ENCODE assay signal across 15 mouse cellular contexts in the genomic region with DNA sequence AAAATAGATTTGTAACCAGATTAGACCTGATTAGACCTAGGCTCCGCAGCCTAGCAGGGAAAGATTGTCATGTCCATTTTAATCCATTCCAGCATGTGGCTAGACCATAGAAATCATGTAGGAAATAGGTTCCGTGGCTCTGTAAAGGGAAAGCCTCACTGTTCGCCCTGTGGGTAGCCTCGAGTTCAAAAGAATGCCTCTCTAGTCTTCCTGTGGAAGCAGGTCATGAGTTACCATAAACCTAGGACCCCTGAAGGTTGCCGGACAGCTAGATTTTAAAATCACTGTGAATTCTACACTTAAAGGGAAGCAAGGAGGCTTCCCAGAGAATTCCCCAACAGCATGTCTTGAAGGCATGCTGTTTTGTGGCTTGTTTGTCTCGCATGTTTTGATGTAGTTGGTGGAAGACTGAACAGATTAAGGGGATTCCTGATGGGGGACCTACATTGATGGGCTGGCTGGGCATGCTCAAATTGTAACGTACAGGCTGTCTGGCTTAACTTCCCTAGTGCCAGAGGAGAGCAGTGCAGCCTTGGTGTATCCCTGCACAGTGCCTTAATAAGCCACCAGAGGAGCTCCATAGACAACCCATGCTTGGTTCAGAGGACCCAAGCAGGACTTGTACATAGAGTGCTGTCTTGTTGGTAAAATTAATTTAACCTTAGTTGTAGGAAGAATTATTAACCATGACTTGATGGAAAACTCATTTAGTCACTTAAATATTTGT.
DNase-seq lines count a peak whose midpoint lies in the region; ATAC-seq and TF ChIP-seq lines count a peak whose summit lies in the region.
"Had no signal": no experiment of that assay in that cellular context is flagged by ENCODE, and none has a peak within 500 bp of the region (broad histone marks: within the 10 kb centered on the region; RNA-seq: fewer than 3 reads in every experiment).

No protein-coding gene starts in this region.

- 0 out of 2 replicates have a peak, but pooled peaks have one; percentile 8 for TF ChIP-seq CTCF in liver, postnatal 0 days (IDR thresholded peaks at IDR 0.05; ENCODE audit: low read depth)
- peak; percentile 36 for TF ChIP-seq CTCF in stomach, postnatal 0 days (IDR thresholded peaks at IDR 0.05; ENCODE audit: low read depth)

- ATAC-seq in liver, postnatal 0 days = no peak
- ATAC-seq in liver, embryonic 11.5 days (replicated peaks; ENCODE audit: low FRiP score) = no peak
- peak; percentile 57; the same call in 1 of the 2 replicates for ATAC-seq in forebrain, embryonic 14.5 days
- peak; percentile 39 for ATAC-seq in megakaryocyte progenitor cell, adult 5-6 weeks (replicated peaks; ENCODE audit: poor library complexity)
- ATAC-seq in stomach, postnatal 0 days (ENCODE audit: low FRiP score, low TSS enrichment) = 0 out of 2 replicates have a peak, but pooled peaks have one; percentile 57
- ATAC-seq: inflammation-experienced regulatory T-cells, adult 6 months had no signal

- no peak overlapping the region for H3K9ac ChIP-seq in liver, postnatal 0 days (replicated peaks)
- H3K9ac ChIP-seq in liver, embryonic 11.5 days (ENCODE audit: low read depth, low read length) = no peak overlapping the region
- H3K9ac ChIP-seq in forebrain, embryonic 14.5 days (ENCODE audit: low read length) = no peak overlapping the region
- H3K9ac ChIP-seq in stomach, postnatal 0 days (ENCODE audit: low read length) = no peak overlapping the region
- H3K9ac ChIP-seq: heart, embryonic 13.5 days had no signal

- no peaks in the 10 kb centered on the region for H3K4me1 ChIP-seq in liver, postnatal 0 days (ENCODE audit: insufficient read depth)
- H3K4me1 ChIP-seq in liver, embryonic 11.5 days (replicated peaks; ENCODE audit: control insufficient read depth, insufficient read depth, low read length) = no peaks in the 10 kb centered on the region
- H3K4me1 ChIP-seq in forebrain, embryonic 14.5 days (ENCODE audit: control insufficient read depth, insufficient read depth, low read length) = no peaks in the 10 kb centered on the region
- no peaks in the 10 kb centered on the region for H3K4me1 ChIP-seq in stomach, postnatal 0 days (replicated peaks; ENCODE audit: control insufficient read depth, insufficient read depth)

- no peaks in the 10 kb centered on the region for H3K9me3 ChIP-seq in liver, postnatal 0 days (ENCODE audit: low read length)
- H3K9me3 ChIP-seq in liver, embryonic 11.5 days (ENCODE audit: control insufficient read depth, low read length) = no peaks in the 10 kb centered on the region
- no peaks in the 10 kb centered on the region for H3K9me3 ChIP-seq in forebrain, embryonic 14.5 days (replicated peaks; ENCODE audit: control insufficient read depth, low read length)
- no peaks in the 10 kb centered on the region for H3K9me3 ChIP-seq in stomach, postnatal 0 days (ENCODE audit: control insufficient read depth, low read length)
- H3K9me3 ChIP-seq: heart, embryonic 13.5 days had no signal

- DNase-seq in liver, postnatal 0 days = no peak
- no peak for DNase-seq in liver, embryonic 11.5 days (ENCODE audit: low spot score)
- peak; percentile 27 for DNase-seq in forebrain, embryonic 14.5 days (ENCODE audit: low spot score)
- DNase-seq in stomach, postnatal 0 days (ENCODE audit: low spot score) = no peak
- no peak for DNase-seq in heart, postnatal 25 days (ENCODE audit: low spot score)
- DNase-seq in adrenal gland, adult (ENCODE audit: inconsistent age in 2 of 2, low spot score in 1 of 2) = no peak
- DNase-seq: adrenal gland, postnatal 10 days; gastrocnemius, postnatal 14 days; kidney, postnatal 25 days; layer of hippocampus, postnatal 36 days; lung, postnatal 36 days; thymus, postnatal 4 days had no signal

- H3K4me3 ChIP-seq in liver, postnatal 0 days (ENCODE audit: low read depth, low read length) = no peak overlapping the region
- no peak overlapping the region for H3K4me3 ChIP-seq in liver, embryonic 11.5 days (ENCODE audit: low read depth, low read length)
- H3K4me3 ChIP-seq in forebrain, embryonic 14.5 days (ENCODE audit: low read depth, low read length) = no peak overlapping the region
- H3K4me3 ChIP-seq in stomach, postnatal 0 days (ENCODE audit: low read depth, low read length) = no peak overlapping the region
- H3K4me3 ChIP-seq: heart, embryonic 13.5 days had no signal

- H3K36me3 ChIP-seq in liver, postnatal 0 days (replicated peaks; ENCODE audit: insufficient read depth, low read length) = peaks cover under 1% of the 10 kb centered on the region; the same call in 1 of the 2 replicates
- no peaks in the 10 kb centered on the region for H3K36me3 ChIP-seq in liver, embryonic 11.5 days (ENCODE audit: control insufficient read depth, insufficient read depth, low read length)
- H3K36me3 ChIP-seq in forebrain, embryonic 14.5 days (ENCODE audit: control insufficient read depth, insufficient read depth, low read length) = no peaks in the 10 kb centered on the region
- H3K36me3 ChIP-seq in stomach, postnatal 0 days (ENCODE audit: control insufficient read depth, insufficient read depth, low read length) = no peaks in the 10 kb centered on the region

- no peak overlapping the region for H3K27ac ChIP-seq in liver, postnatal 0 days (ENCODE audit: low read depth)
- H3K27ac ChIP-seq in liver, embryonic 11.5 days (ENCODE audit: low read depth, low read length) = no peak overlapping the region
- 0 out of 2 replicates have a peak overlapping the region, but pooled peaks have one; percentile 15 for H3K27ac ChIP-seq in forebrain, embryonic 14.5 days (ENCODE audit: low read depth, low read length)
- H3K27ac ChIP-seq in stomach, postnatal 0 days (replicated peaks) = no peak overlapping the region
- H3K27ac ChIP-seq: heart, embryonic 13.5 days had no signal

- WGBS in liver, postnatal 0 days (ENCODE audit: insufficient replicate concordance) = 77% methylated on average over 7 of the region's 7 CpGs
- 80% methylated on average over 7 of the region's 7 CpGs for WGBS in liver, embryonic 11.5 days
- 44% methylated on average over 7 of the region's 7 CpGs for WGBS in forebrain, embryonic 14.5 days
- WGBS in stomach, postnatal 0 days = 86% methylated on average over 7 of the region's 7 CpGs

- no peak for TF ChIP-seq EP300 in liver, postnatal 0 days (IDR thresholded peaks at IDR 0.05; ENCODE audit: low read depth)
- no peak for TF ChIP-seq EP300 in stomach, postnatal 0 days (optimal IDR thresholded peaks at IDR 0.05)

- no peak overlapping the region for H3K4me2 ChIP-seq in liver, postnatal 0 days (ENCODE audit: low read depth, low read length)
- no peak overlapping the region for H3K4me2 ChIP-seq in liver, embryonic 11.5 days
- H3K4me2 ChIP-seq in forebrain, embryonic 14.5 days (ENCODE audit: low read length) = no peak overlapping the region
- H3K4me2 ChIP-seq in stomach, postnatal 0 days (replicated peaks; ENCODE audit: low read depth) = no peak overlapping the region
- H3K4me2 ChIP-seq: heart, embryonic 13.5 days had no signal

- H3K27me3 ChIP-seq in liver, postnatal 0 days (ENCODE audit: insufficient read depth, low read length) = no peaks in the 10 kb centered on the region
- H3K27me3 ChIP-seq in liver, embryonic 11.5 days (replicated peaks; ENCODE audit: control insufficient read depth, insufficient read depth, low read length) = no peaks in the 10 kb centered on the region
- H3K27me3 ChIP-seq in forebrain, embryonic 14.5 days (replicated peaks; ENCODE audit: control insufficient read depth, insufficient read depth, low read length) = no peaks in the 10 kb centered on the region
- H3K27me3 ChIP-seq in stomach, postnatal 0 days (ENCODE audit: control insufficient read depth, insufficient read depth, low read length) = no peaks in the 10 kb centered on the region
- H3K27me3 ChIP-seq: heart, embryonic 13.5 days had no signal

- intact Hi-C loops in heart, postnatal 25 days (cut with DNase I) = no loop called here

Comparison
In these comparisons a context has a peak if more than half of its experiments do, and no peak if none do; other contexts are left out.
1. ATAC-seq: peak in forebrain, embryonic 14.5 days (single experiment), megakaryocyte progenitor cell, adult 5-6 weeks (single experiment) and stomach, postnatal 0 days (single experiment); none in liver, postnatal 0 days (single experiment) and liver, embryonic 11.5 days (single experiment).